Mouse (Mus musculus) limb, embryonic 12.5 days (tissue): Measurements from ENCODE around the gene Scn4a. TPM values are rescaled to one million over a fixed set of nuclear protein-coding genes. Genes with fewer than 3 reads are reported as not detected.
"Not testable (repeated sequence)": the region's sequence is repeated elsewhere in the genome, so short reads cannot be mapped to it uniquely, and the experiment has no call there.

ENCODE experiments used
- ATAC-seq: fragments of 200-750 bp; cut with Nextera tagmentation; 2 replicates; pipeline ENCODE4 v1.8.0; 2017; ENCODE audit warnings: low read depth, moderate TSS enrichment; ENCODE audit not compliant: insufficient number of reproducible peaks, insufficient read depth, low FRiP score, low TSS enrichment
- H3K27ac ChIP-seq: fragments of 300-500 bp; sonication (generic); 2 replicates; pipeline ENCODE4 v1.5.1; 2016; ENCODE audit warnings: mild to moderate bottlenecking, moderate library complexity
- H3K27me3 ChIP-seq: fragments of 300-500 bp; sonication (generic); 2 replicates; pipeline ENCODE4 v1.6.1; 2016; ENCODE audit warnings: mild to moderate bottlenecking, moderate library complexity
- H3K36me3 ChIP-seq: fragments of 300-500 bp; sonication (generic); 2 replicates; pipeline ENCODE4 v1.6.1; 2016; ENCODE audit warnings: mild to moderate bottlenecking, moderate library complexity
- H3K4me1 ChIP-seq: fragments of 300-500 bp; sonication (generic); replicated peaks from 2 replicates; pipeline ENCODE4 v1.6.1; 2016
- H3K4me2 ChIP-seq: fragments of 300-500 bp; sonication (generic); 2 replicates; pipeline ENCODE4 v1.6.1; 2016; ENCODE audit warnings: mild to moderate bottlenecking, moderate library complexity
- H3K4me3 ChIP-seq: fragments of 300-500 bp; sonication (generic); replicated peaks from 2 replicates; pipeline ENCODE4 v1.5.1; 2016; ENCODE audit warnings: mild to moderate bottlenecking
- H3K9ac ChIP-seq: fragments of 300-500 bp; sonication (generic); replicated peaks from 2 replicates; pipeline ENCODE4 v1.6.1; 2016; ENCODE audit warnings: mild to moderate bottlenecking, moderate library complexity
- H3K9me3 ChIP-seq: fragments of 300-500 bp; sonication (generic); 2 replicates; pipeline ENCODE4 v1.6.1; 2016; ENCODE audit warnings: mild to moderate bottlenecking, moderate library complexity
- WGBS: fragments of 180-500 bp; shearing (Covaris S2); methylation state at CpG from one replicate; pipeline ENCODE4 v1.1.7; 2016; 5-methylcytosine and 5-hydroxymethylcytosine counted together
- polyA plus RNA-seq: library from polyadenylated mRNA; unstranded; fragments of >200 nt; fragmentation: Nextera tagmentation; extraction: Ambion mirVana; gene quantifications from 2 replicates; pipeline ENCODE4 v1.2.1, GENCODE M21; 2016

Gene Scn4a
- polyA plus RNA-seq, 1 experiment from 2014 or later = 0.25 TPM

DNA sequence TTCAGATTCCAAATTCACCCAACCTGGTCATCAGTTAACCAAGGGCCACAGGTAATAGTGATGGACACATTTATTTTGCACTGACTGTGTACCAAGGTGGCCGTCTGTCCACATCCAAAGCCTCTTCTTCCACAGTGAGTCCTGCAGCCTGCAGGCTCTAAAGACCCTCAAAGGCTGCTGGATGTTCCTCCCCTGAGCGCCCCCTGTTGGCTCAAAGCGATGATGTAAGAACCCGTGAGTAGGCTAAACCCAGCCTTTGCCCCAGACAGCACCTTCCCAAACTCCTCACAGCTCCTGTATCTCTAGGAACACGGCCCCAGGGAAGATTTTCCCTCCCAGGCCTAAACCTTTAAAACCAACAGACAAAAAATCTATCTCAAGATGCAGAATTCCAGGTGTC lies 6.3 kb upstream of the Scn4a start:
- Histone ChIP-seq H3K9me3 (no peaks in the 10 kb centered on the region), H3K36me3 (no peaks in the 10 kb centered on the region), H3K27me3 (0 out of 2 replicates have a peak, but pooled peaks cover 4% of the 10 kb centered on the region), H3K27ac (no peak overlapping the region), H3K4me2 (no peak overlapping the region), H3K9ac (no peak overlapping the region), H3K4me1 (no peaks in the 10 kb centered on the region), H3K4me3 (no peak overlapping the region)
- 16% methylated on average over 5 of the region's 5 CpGs for WGBS
- ATAC-seq = no peak

- H3K9ac ChIP-seq = no peak overlapping the region
- H3K27ac ChIP-seq = no peak overlapping the region
- peaks cover 3% of the 10 kb centered on the region; the same call in 1 of the 2 replicates for H3K27me3 ChIP-seq
- no peak overlapping the region for H3K4me3 ChIP-seq
- H3K4me1 ChIP-seq = peaks cover 10% of the 10 kb centered on the region
- H3K36me3 ChIP-seq = no peaks in the 10 kb centered on the region
- WGBS = 66% methylated on average over 19 of the region's 19 CpGs
- no peaks in the 10 kb centered on the region for H3K9me3 ChIP-seq
- ATAC-seq = no peak
- H3K4me2 ChIP-seq = no peak overlapping the region
These were observed 2.5 kb upstream of the Scn4a start for GRCm38 (mm10) chr11:106355382-106356128.

GRCm38 (mm10) chr11:106354181-106354580 lies 1.1 kb upstream of the Scn4a start:
- WGBS = 50% methylated on average over 1 of the region's 1 CpGs

DNA sequence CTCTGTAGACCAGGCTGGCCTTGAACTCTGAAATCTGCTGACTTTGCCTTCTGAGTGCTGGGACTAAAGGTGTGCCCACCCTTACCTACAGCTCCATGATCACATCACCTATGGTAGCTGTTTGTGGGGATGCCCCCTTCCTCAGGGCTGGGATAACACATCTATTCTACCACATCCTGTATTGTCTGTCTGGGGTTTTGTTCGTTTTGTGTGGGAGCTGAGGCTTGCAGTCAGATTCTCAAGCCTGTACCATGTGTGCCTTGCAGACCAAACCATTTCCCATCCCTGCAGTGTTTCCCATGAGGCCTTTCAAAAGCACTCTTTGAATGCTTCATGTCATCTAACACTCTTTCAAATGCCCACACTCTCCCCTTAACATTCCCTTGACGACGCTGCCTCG lies 1.1 kb downstream of the Scn4a start:
- no peak for ATAC-seq
- Histone ChIP-seq H3K36me3 (no peaks in the 10 kb centered on the region), H3K27ac (no peak overlapping the region), H3K4me2 (no peak overlapping the region), H3K9ac (no peak overlapping the region), H3K9me3 (no peaks in the 10 kb centered on the region), H3K4me3 (no peak overlapping the region), H3K4me1 (peaks cover 10% of the 10 kb centered on the region), H3K27me3 (peaks cover 3% of the 10 kb centered on the region; the same call in 1 of the 2 replicates)
- WGBS = 69% methylated on average over 4 of the region's 4 CpGs

More at GRCm38 (mm10) chr11:106354181-106354580, 1.1 kb upstream of the Scn4a start:
- Histone ChIP-seq H3K27ac (no peak overlapping the region), H3K9me3 (no peaks in the 10 kb centered on the region), H3K27me3 (peaks cover 3% of the 10 kb centered on the region; the same call in 1 of the 2 replicates), H3K4me2 (no peak overlapping the region), H3K36me3 (no peaks in the 10 kb centered on the region), H3K9ac (no peak overlapping the region), H3K4me1 (peaks cover 10% of the 10 kb centered on the region), H3K4me3 (no peak overlapping the region)
- no peak for ATAC-seq

DNA sequence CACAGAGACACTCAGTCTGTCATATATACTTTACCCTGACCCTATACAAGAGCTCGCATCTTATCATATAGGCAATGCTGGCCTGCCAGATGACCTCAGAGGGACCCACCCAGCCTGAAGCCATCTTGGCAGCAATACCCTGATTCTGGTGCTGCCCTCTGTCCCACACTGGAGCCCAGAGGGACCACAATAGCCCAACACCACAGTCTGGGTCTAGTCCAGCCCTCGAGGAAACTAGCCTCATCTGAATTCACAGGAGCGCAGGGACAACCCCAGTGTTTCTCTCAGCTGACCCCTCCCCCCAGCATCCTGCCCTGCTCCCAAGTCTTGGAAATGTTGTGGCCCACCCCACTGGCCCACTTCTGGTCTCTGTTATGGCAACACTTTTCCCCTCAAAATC lies 1.8 kb downstream of the Scn4a start:
- no peak for ATAC-seq
- Histone ChIP-seq H3K4me1 (peaks cover 10% of the 10 kb centered on the region), H3K9ac (no peak overlapping the region), H3K4me2 (no peak overlapping the region), H3K27me3 (peaks cover 3% of the 10 kb centered on the region; the same call in 1 of the 2 replicates), H3K4me3 (no peak overlapping the region), H3K27ac (no peak overlapping the region), H3K36me3 (no peaks in the 10 kb centered on the region), H3K9me3 (no peaks in the 10 kb centered on the region)
- WGBS = 65% methylated on average over 3 of the region's 3 CpGs

DNA sequence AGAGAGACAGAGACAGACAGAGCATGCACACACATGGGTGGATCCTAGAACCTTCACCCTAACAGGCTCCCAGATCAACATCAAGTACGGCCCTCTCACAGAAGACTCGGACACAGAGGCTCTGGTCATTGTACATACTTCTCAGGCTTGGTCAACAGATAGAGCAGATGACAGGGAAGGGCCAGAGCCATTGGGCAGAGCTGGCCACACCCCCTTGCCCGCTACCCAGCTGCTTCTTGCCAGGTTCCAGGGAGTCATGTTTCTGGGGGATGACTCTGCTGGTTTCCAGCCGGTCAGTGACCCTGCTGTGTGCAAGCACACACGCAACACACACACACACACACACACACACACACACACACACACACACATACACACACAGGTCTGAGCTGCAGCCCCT lies 2.2 kb downstream of the Scn4a start:
- no peak for ATAC-seq
- Histone ChIP-seq H3K36me3 (no peaks in the 10 kb centered on the region), H3K9me3 (no peaks in the 10 kb centered on the region), H3K27me3 (peaks cover 3% of the 10 kb centered on the region; the same call in 1 of the 2 replicates), H3K9ac (no peak overlapping the region), H3K27ac (no peak overlapping the region), H3K4me2 (no peak overlapping the region), H3K4me1 (peaks cover 10% of the 10 kb centered on the region), H3K4me3 (no peak overlapping the region)
- 44% methylated on average over 5 of the region's 5 CpGs for WGBS

- Histone ChIP-seq H3K4me3 (no peak overlapping the region), H3K27ac (no peak overlapping the region), H3K27me3 (peaks cover 3% of the 10 kb centered on the region; the same call in 1 of the 2 replicates), H3K4me2 (no peak overlapping the region), H3K36me3 (no peaks in the 10 kb centered on the region), H3K4me1 (peaks cover 10% of the 10 kb centered on the region), H3K9ac (no peak overlapping the region), H3K9me3 (no peaks in the 10 kb centered on the region)
- no peak for ATAC-seq
- 82% methylated on average over 6 of the region's 6 CpGs for WGBS
These were observed 3.3 kb downstream of the Scn4a start for GRCm38 (mm10) chr11:106349772-106350171.

GRCm38 (mm10) chr11:106344910-106345309 lies 8.2 kb downstream of the Scn4a start:
- H3K4me2 ChIP-seq = no peak overlapping the region
- ATAC-seq = no peak
- H3K4me1 ChIP-seq = no peaks in the 10 kb centered on the region
- H3K27ac ChIP-seq = no peak overlapping the region
- H3K4me3 ChIP-seq = no peak overlapping the region
- H3K9ac ChIP-seq = 0 out of 2 replicates have a peak overlapping the region, but pooled peaks have one; percentile 4
- no peaks in the 10 kb centered on the region for H3K9me3 ChIP-seq
- 52% methylated on average over 6 of the region's 6 CpGs for WGBS
- no peaks in the 10 kb centered on the region for H3K36me3 ChIP-seq
- H3K27me3 ChIP-seq = no peaks in the 10 kb centered on the region

DNA sequence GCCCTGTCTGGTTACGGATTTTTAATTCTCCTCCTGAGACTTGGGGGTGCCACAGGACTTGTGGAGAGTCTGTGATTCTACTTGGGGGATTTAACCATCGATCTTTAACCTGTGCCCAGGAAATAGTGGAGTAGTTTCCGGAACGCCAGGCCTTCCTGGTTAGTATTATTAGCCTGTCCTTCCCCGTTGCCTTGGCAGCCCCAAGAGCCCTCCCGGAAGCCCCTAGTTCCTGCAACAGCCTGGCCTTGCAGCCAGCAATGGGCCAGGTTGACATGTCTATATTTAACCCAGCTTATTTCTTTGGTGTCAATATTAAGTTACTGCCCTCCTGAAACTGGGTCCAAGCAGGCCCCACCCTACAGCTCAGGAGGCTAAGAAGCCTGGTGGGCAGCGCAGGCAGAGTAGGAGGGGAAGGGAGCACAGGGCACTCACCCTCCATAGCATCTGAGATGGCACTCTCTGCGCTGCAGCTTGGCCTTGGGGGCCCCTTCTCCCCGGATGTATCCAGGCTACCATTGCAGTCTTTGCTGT lies 12.0 kb downstream of the Scn4a start:
- no peak overlapping the region for H3K4me2 ChIP-seq
- H3K9ac ChIP-seq = no peak overlapping the region
- no peaks in the 10 kb centered on the region for H3K9me3 ChIP-seq
- WGBS = 80% methylated on average over 9 of the region's 9 CpGs
- 0 out of 2 replicates have a peak, but pooled peaks cover 3% of the 10 kb centered on the region for H3K27me3 ChIP-seq
- H3K36me3 ChIP-seq = no peaks in the 10 kb centered on the region
- ATAC-seq = no peak
- H3K4me1 ChIP-seq = 0 out of 2 replicates have a peak, but pooled peaks cover 4% of the 10 kb centered on the region
- no peak overlapping the region for H3K27ac ChIP-seq
- no peak overlapping the region for H3K4me3 ChIP-seq

GRCm38 (mm10) chr11:106339323-106339722 lies 13.8 kb downstream of the Scn4a start:
- WGBS = 86% methylated on average over 4 of the region's 4 CpGs
- not testable (repeated sequence) for H3K27ac ChIP-seq, H3K4me2 ChIP-seq, H3K36me3 ChIP-seq, H3K4me1 ChIP-seq, H3K9ac ChIP-seq, H3K27me3 ChIP-seq, H3K4me3 ChIP-seq, ATAC-seq, H3K9me3 ChIP-seq

GRCm38 (mm10) chr11:106338870-106339269 lies 14.2 kb downstream of the Scn4a start:
- Histone ChIP-seq H3K4me1 (peaks cover 7% of the 10 kb centered on the region; the same call in 1 of the 2 replicates), H3K27me3 (0 out of 2 replicates have a peak, but pooled peaks cover 3% of the 10 kb centered on the region), H3K4me2 (no peak overlapping the region), H3K4me3 (no peak overlapping the region), H3K27ac (no peak overlapping the region), H3K9ac (no peak overlapping the region), H3K9me3 (no peaks in the 10 kb centered on the region), H3K36me3 (no peaks in the 10 kb centered on the region)
- no peak for ATAC-seq
- WGBS = 68% methylated on average over 7 of the region's 7 CpGs
